Mouse (Mus musculus) ES-Bruce4 (cell line): Measurements from ENCODE around the gene 4930539E08Rik. TPM values are rescaled to one million over a fixed set of nuclear protein-coding genes. Genes with fewer than 3 reads are reported as not detected.

Experiments used
- H3K27ac ChIP-seq: 2 replicates; pipeline ENCODE4 v1.5.1; 2012; ENCODE audit warnings: low read length, inconsistent platforms; ENCODE audit not compliant: insufficient read depth
- H3K27me3 ChIP-seq: 2 replicates; pipeline ENCODE4 v1.6.1; 2012; ENCODE audit warnings: mild to moderate bottlenecking, low read length, inconsistent platforms; ENCODE audit not compliant: control insufficient read depth, poor library complexity, insufficient read depth, severe bottlenecking
- H3K36me3 ChIP-seq: 2 replicates; pipeline ENCODE4 v1.6.1; 2012; ENCODE audit warnings: inconsistent platforms, mild to moderate bottlenecking, low read length, moderate library complexity; ENCODE audit not compliant: control insufficient read depth, poor library complexity, insufficient read depth, severe bottlenecking
- H3K4me1 ChIP-seq: one replicate; pipeline ENCODE4 v1.8.1; 2011; ENCODE audit warnings: low read length; ENCODE audit not compliant: control insufficient read depth, insufficient read depth
- H3K4me3 ChIP-seq: 2 replicates; pipeline ENCODE4 v1.5.1; 2011; ENCODE audit warnings: low read depth, mild to moderate bottlenecking, low read length
- H3K9ac ChIP-seq: 2 replicates; pipeline ENCODE4 v1.6.1; 2012; ENCODE audit warnings: low read depth, mild to moderate bottlenecking, inconsistent platforms; ENCODE audit not compliant: poor library complexity, severe bottlenecking
- H3K9me3 ChIP-seq: replicated peaks from 2 replicates; pipeline ENCODE4 v1.6.1; 2012; ENCODE audit warnings: mild to moderate bottlenecking, low read length, inconsistent platforms; ENCODE audit not compliant: control insufficient read depth, poor library complexity, insufficient read depth, severe bottlenecking
- CTCF ChIP-seq: IDR thresholded peaks from one replicate; pipeline ENCODE4 v1.8.1; 2011; ENCODE audit warnings: low read depth, low read length
- EP300 ChIP-seq: IDR thresholded peaks from 2 replicates; pipeline ENCODE4 v1.6.1; 2011; ENCODE audit warnings: low read depth, low read length; ENCODE audit not compliant: insufficient read depth
- POLR2A ChIP-seq: IDR thresholded peaks from one replicate; pipeline ENCODE4 v1.8.1; 2011; ENCODE audit warnings: low read length; ENCODE audit not compliant: insufficient read depth
- polyA plus RNA-seq: library from polyadenylated mRNA; stranded (reverse); fragments of >200 nt; gene quantifications from 2 replicates; pipeline ENCODE4 v1.2.4, GENCODE M21; 2011; ENCODE audit warnings: low read depth; ENCODE audit not compliant: missing spikeins, insufficient read depth, insufficient read length

4930539E08Rik gene
- polyA plus RNA-seq, 1 experiment, result 1.5 TPM

DNA sequence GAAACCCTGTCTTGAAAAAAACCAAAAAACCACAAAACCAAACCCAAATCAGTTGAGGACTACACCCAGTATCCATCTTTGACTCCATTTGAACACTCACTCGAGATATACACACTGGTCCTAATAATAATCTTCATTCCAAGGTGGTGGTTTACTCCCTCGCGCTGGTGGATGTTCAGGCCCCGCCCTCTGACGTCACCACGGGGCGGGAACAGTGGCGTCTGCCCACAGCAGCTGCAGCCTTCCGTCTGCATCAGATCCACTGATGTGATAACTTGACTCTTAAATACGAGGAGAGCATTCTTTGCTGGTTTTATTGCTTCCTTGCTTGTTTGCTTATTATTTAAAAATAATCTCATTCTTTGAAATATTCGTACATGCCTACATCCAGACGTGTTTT, 32.8 kb downstream of the 4930539E08Rik start:
- TF ChIP-seq EP300, result no peak
- H3K27ac ChIP-seq, result no peak overlapping the region
- H3K4me1 ChIP-seq, result peaks cover 2% of the 10 kb centered on the region
- no peak overlapping the region for H3K4me3 ChIP-seq
- no peak overlapping the region for H3K9ac ChIP-seq
- H3K36me3 ChIP-seq, result no peaks in the 10 kb centered on the region
- no peaks in the 10 kb centered on the region for H3K9me3 ChIP-seq
- no peaks in the 10 kb centered on the region for H3K27me3 ChIP-seq

GRCm38 (mm10) chr17:28879931-28880391, 35.2 kb downstream of the 4930539E08Rik start:
- Histone ChIP-seq H3K4me3 (0 out of 2 replicates have a peak overlapping the region, but pooled peaks have one; percentile 5), H3K9ac (no peak overlapping the region), H3K27me3 (no peaks in the 10 kb centered on the region), H3K4me1 (peaks cover 2% of the 10 kb centered on the region), H3K36me3 (no peaks in the 10 kb centered on the region), H3K9me3 (no peaks in the 10 kb centered on the region), H3K27ac (no peak overlapping the region)
- TF ChIP-seq EP300 (no peak), CTCF (peak; percentile 91)

- Histone ChIP-seq H3K27ac (no peak overlapping the region), H3K4me3 (peak overlapping the region; percentile 41)
Measured at GRCm38 (mm10) chr17:28876821-28877220, 38.3 kb downstream of the 4930539E08Rik start.

DNA sequence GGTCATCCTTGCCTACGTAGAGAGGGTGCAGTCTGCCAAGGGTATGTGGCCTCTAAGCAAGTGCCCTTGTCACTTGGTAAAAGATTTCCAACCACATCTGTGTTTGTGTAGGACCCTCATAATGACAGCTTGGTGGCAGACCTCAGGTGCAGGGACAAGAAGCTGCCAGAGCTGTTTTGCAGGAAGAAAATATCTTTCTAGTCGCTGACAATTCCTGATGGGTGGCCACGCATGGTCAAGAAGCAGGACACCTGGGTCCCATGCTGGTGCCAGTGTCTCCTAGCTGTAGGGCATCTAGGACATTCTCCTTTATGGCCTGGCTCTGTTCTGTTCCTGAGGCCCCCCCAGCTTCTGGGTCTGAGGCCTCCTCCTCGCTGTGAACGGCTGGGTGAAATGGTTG, 38.8 kb downstream of the 4930539E08Rik start:
- Histone ChIP-seq H3K27me3 (no peaks in the 10 kb centered on the region), H3K9ac (no peak overlapping the region), H3K4me3 (no peak overlapping the region), H3K4me1 (peaks cover 2% of the 10 kb centered on the region), H3K9me3 (no peaks in the 10 kb centered on the region), H3K27ac (no peak overlapping the region), H3K36me3 (no peaks in the 10 kb centered on the region)
- TF ChIP-seq CTCF, result no peak
- no peak for TF ChIP-seq EP300
- TF ChIP-seq POLR2A, result no peak

More at GRCm38 (mm10) chr17:28876821-28877220, 38.3 kb downstream of the 4930539E08Rik start:
- H3K9me3 ChIP-seq, result no peaks in the 10 kb centered on the region
- H3K9ac ChIP-seq, result no peak overlapping the region
- H3K36me3 ChIP-seq, result no peaks in the 10 kb centered on the region
- no peaks in the 10 kb centered on the region for H3K27me3 ChIP-seq
- peak; percentile 89 for TF ChIP-seq CTCF
- no peak for TF ChIP-seq POLR2A
- no peak for TF ChIP-seq EP300
- peaks cover 2% of the 10 kb centered on the region for H3K4me1 ChIP-seq

DNA sequence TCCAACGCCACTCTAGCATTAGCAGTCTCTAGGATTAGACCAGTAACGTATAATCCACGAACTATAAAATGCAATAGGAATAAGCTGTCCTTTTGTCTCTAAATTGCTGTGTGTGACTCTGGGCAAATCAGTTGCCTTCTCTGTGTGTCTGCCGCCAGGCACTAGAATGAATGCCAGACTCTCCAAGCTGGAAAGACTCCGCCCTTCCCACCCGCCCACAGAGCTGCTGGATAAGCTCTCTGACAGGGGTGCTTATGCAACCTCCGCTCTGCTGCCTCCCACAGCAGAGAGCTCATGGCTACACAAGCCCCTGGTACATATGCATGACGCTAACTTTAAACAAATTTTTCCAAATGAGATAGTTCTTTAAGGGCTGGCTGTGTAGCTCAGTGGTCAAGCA, 39.8 kb downstream of the 4930539E08Rik start:
- H3K27me3 ChIP-seq, result no peaks in the 10 kb centered on the region
- no peak overlapping the region for H3K9ac ChIP-seq
- no peak for TF ChIP-seq EP300
- TF ChIP-seq CTCF, result no peak
- TF ChIP-seq POLR2A, result no peak
- peaks cover 2% of the 10 kb centered on the region for H3K4me1 ChIP-seq
- H3K4me3 ChIP-seq, result no peak overlapping the region
- no peak overlapping the region for H3K27ac ChIP-seq
- no peaks in the 10 kb centered on the region for H3K9me3 ChIP-seq
- no peaks in the 10 kb centered on the region for H3K36me3 ChIP-seq

GRCm38 (mm10) chr17:28874825-28875224, 40.3 kb downstream of the 4930539E08Rik start:
- TF ChIP-seq CTCF, result no peak
- no peak for TF ChIP-seq EP300
- no peak for TF ChIP-seq POLR2A
- no peaks in the 10 kb centered on the region for H3K9me3 ChIP-seq
- no peaks in the 10 kb centered on the region for H3K4me1 ChIP-seq
- H3K27ac ChIP-seq, result no peak overlapping the region
- H3K9ac ChIP-seq, result no peak overlapping the region
- no peaks in the 10 kb centered on the region for H3K36me3 ChIP-seq
- no peak overlapping the region for H3K4me3 ChIP-seq
- H3K27me3 ChIP-seq, result no peaks in the 10 kb centered on the region
